8 mouse cellular contexts compared by ENCODE assay signal in genomic region chr16:85899790-85900587, GRCm38 (mm10). TPM values are rescaled to one million over a fixed set of nuclear protein-coding genes. Genes with fewer than 3 reads are reported as not detected.
DNase-seq lines count a peak whose midpoint lies in the region; ATAC-seq lines count a peak whose summit lies in the region.

No protein-coding gene starts in this region.

- H3K4me3 ChIP-seq in embryonic facial prominence, embryonic 10.5 days, result peak overlapping the region; percentile 69
- peak overlapping the region; percentile 65 to 68 for H3K4me3 ChIP-seq in heart, embryonic 14.5 days (ENCODE audit: control insufficient read depth in 1 of 2, insufficient read depth in 1 of 2, low read depth in 1 of 2, low read length in 2 of 2)
- H3K4me3 ChIP-seq in midbrain, embryonic 15.5 days, result peak overlapping the region; percentile 63

- no peaks in the 10 kb centered on the region for H3K9me3 ChIP-seq in embryonic facial prominence, embryonic 10.5 days
- H3K9me3 ChIP-seq in heart, embryonic 14.5 days (ENCODE audit: control insufficient read depth, low read length), result no peaks in the 10 kb centered on the region
- no peaks in the 10 kb centered on the region for H3K9me3 ChIP-seq in midbrain, embryonic 15.5 days

- no peaks in the 10 kb centered on the region for H3K36me3 ChIP-seq in embryonic facial prominence, embryonic 10.5 days (replicated peaks)
- no peaks in the 10 kb centered on the region for H3K36me3 ChIP-seq in heart, embryonic 14.5 days (ENCODE audit: control insufficient read depth, insufficient read depth, low read length)
- no peaks in the 10 kb centered on the region for H3K36me3 ChIP-seq in midbrain, embryonic 15.5 days (replicated peaks)

- DNase-seq in thymus, postnatal 4 days, result peak; percentile 9
- no peak for DNase-seq in thymus, postnatal 25 days
- peak; percentile 72 for DNase-seq in embryonic facial prominence, embryonic 10.5 days (ENCODE audit: low spot score)
- peak; percentile 13 to 53 for DNase-seq in kidney, postnatal 36 days
- DNase-seq in urinary bladder, postnatal 14 days (ENCODE audit: low spot score), result peak; percentile 14
- no peak for DNase-seq in MN1 (ENCODE audit: low spot score)

- H3K9ac ChIP-seq in heart, embryonic 14.5 days (ENCODE audit: low read length), result peak overlapping the region; percentile 78
- peak overlapping the region; percentile 59 for H3K9ac ChIP-seq in midbrain, embryonic 15.5 days

- 1% methylated on average over 45 of the region's 45 CpGs for WGBS in embryonic facial prominence, embryonic 10.5 days
- 2% methylated on average over 44 of the region's 45 CpGs for WGBS in heart, embryonic 14.5 days
- WGBS in midbrain, embryonic 15.5 days, result under 1% methylated on average over 45 of the region's 45 CpGs

- H3K27me3 ChIP-seq in embryonic facial prominence, embryonic 10.5 days (replicated peaks; ENCODE audit: low read depth, poor library complexity, severe bottlenecking), result peaks cover 64% of the 10 kb centered on the region
- H3K27me3 ChIP-seq in heart, embryonic 14.5 days (ENCODE audit: control insufficient read depth, insufficient read depth, low read length), result no peaks in the 10 kb centered on the region
- peaks cover 15% of the 10 kb centered on the region for H3K27me3 ChIP-seq in midbrain, embryonic 15.5 days (replicated peaks)

- peak overlapping the region; percentile 95 for H3K4me2 ChIP-seq in heart, embryonic 14.5 days (ENCODE audit: low read length)
- H3K4me2 ChIP-seq in midbrain, embryonic 15.5 days, result peak overlapping the region; percentile 96

- ATAC-seq in heart, embryonic 14.5 days (ENCODE audit: insufficient number of reproducible peaks, insufficient read depth, low FRiP score, low read depth), result peak; percentile 41; the same call in 1 of the 2 replicates
- ATAC-seq in midbrain, embryonic 15.5 days (replicated peaks), result peak; percentile 85

- H3K4me1 ChIP-seq in embryonic facial prominence, embryonic 10.5 days, result peaks cover 19% of the 10 kb centered on the region
- peaks cover 7 to 9% of the 10 kb centered on the region in 2 experiments; a peak in 2 of 4 replicates for H3K4me1 ChIP-seq in heart, embryonic 14.5 days (ENCODE audit: control insufficient read depth in 2 of 2, insufficient read depth in 2 of 2, low read length in 2 of 2)
- peaks cover 5% of the 10 kb centered on the region for H3K4me1 ChIP-seq in midbrain, embryonic 15.5 days

- peak overlapping the region; percentile 61 for H3K27ac ChIP-seq in embryonic facial prominence, embryonic 10.5 days (replicated peaks)
- H3K27ac ChIP-seq in heart, embryonic 14.5 days (replicated peaks in 1 of 2; ENCODE audit: control insufficient read depth in 1 of 2, insufficient read depth in 1 of 2, low read depth in 2 of 2, low read length in 2 of 2), result peak overlapping the region in 1 of 2 experiments; percentile 70; a peak in 2 of 4 replicates
- no peak overlapping the region for H3K27ac ChIP-seq in midbrain, embryonic 15.5 days

RNA-seq across cellular contexts. Expression of gene Adamts5, which starts 1.6 kb away (rescaled TPM):
- 0.73 and 1.1 TPM in 2 replicates for polyA plus RNA-seq in embryonic facial prominence, embryonic 10.5 days (2016; fragmentation: Nextera tagmentation; extraction: Ambion mirVana)
- 3.0 and 4.0 TPM in 2 replicates for polyA plus RNA-seq in heart, embryonic 14.5 days (2014; fragmentation: Nextera tagmentation; extraction: Ambion mirVana)
- 1.9 and 2.3 TPM in 2 replicates for polyA plus RNA-seq in midbrain, embryonic 15.5 days (2015; fragmentation: Nextera tagmentation; extraction: Ambion mirVana)

Comparison
In these comparisons a context has a peak if more than half of its experiments do, and no peak if none do; other contexts are left out.
1. DNase-seq: peak in thymus, postnatal 4 days (single experiment), embryonic facial prominence, embryonic 10.5 days (single experiment), kidney, postnatal 36 days (2 of 2) and urinary bladder, postnatal 14 days (single experiment); none in thymus, postnatal 25 days (single experiment) and MN1 (single experiment).
2. Peak in every context shown above with its lines, with median percentiles within 50 percentile points of each other: H3K4me3 ChIP-seq.